Mouse (Mus musculus) thymus, adult 2 months (tissue): Measurements from ENCODE around the gene Dgki. TPM values are rescaled to one million over a fixed set of nuclear protein-coding genes. Genes with fewer than 3 reads are reported as not detected.

Experiments used
- DNase-seq: peaks from one replicate; pipeline ENCODE4 v3.0.0; 2021
- H3K27ac ChIP-seq: fragments of 200-500 bp; 2 replicates; pipeline ENCODE4 v1.5.1; 2012; ENCODE audit warnings: low read length, control low read depth; ENCODE audit not compliant: control insufficient read depth, insufficient read depth
- H3K27me3 ChIP-seq: fragments of 200-500 bp; 2 replicates; pipeline ENCODE4 v1.6.1; 2012; ENCODE audit warnings: mild to moderate bottlenecking, low read length, moderate library complexity, mixed read lengths; ENCODE audit not compliant: control insufficient read depth, insufficient read depth
- H3K36me3 ChIP-seq: fragments of 200-500 bp; 2 replicates; pipeline ENCODE4 v1.6.1; 2012; ENCODE audit warnings: mild to moderate bottlenecking, low read length, moderate library complexity; ENCODE audit not compliant: control insufficient read depth, insufficient read depth
- H3K4me1 ChIP-seq: fragments of 200-500 bp; replicated peaks from 2 replicates; pipeline ENCODE4 v1.6.1; 2012; ENCODE audit warnings: low read length; ENCODE audit not compliant: control insufficient read depth, insufficient read depth
- H3K4me3 ChIP-seq: fragments of 200-500 bp; 2 replicates; pipeline ENCODE4 v1.5.1; 2012; ENCODE audit warnings: mild to moderate bottlenecking, low read length, control low read depth, moderate library complexity; ENCODE audit not compliant: control insufficient read depth, insufficient read depth
- CTCF ChIP-seq: fragments of 200-500 bp; IDR thresholded peaks from 2 replicates; pipeline ENCODE4 v1.5.1; 2012; ENCODE audit warnings: mild to moderate bottlenecking, control low read depth, low read length, moderate library complexity, borderline replicate concordance; ENCODE audit not compliant: control insufficient read depth, poor library complexity, insufficient read depth; ENCODE audit errors: extremely low read depth
- POLR2A ChIP-seq: fragments of 200-500 bp; IDR thresholded peaks from 2 replicates; pipeline ENCODE4 v1.6.1; 2012; ENCODE audit warnings: mild to moderate bottlenecking, low read length, control low read depth, moderate library complexity; ENCODE audit not compliant: control insufficient read depth, poor library complexity, insufficient read depth; ENCODE audit errors: extremely low read depth
- WGBS: fragments of 180-500 bp; shearing (Covaris S2); methylation state at CpG from one replicate; pipeline ENCODE4 v1.1.7; 2018; 5-methylcytosine and 5-hydroxymethylcytosine counted together
- polyA plus RNA-seq: library from polyadenylated mRNA; depleted of rRNA; stranded (reverse); fragments of >200 nt; gene quantifications from 2 replicates; pipeline ENCODE4 v1.2.3, GENCODE M21; 2012

The Dgki gene
- polyA plus RNA-seq, 1 experiment: 0.15 TPM

DNA sequence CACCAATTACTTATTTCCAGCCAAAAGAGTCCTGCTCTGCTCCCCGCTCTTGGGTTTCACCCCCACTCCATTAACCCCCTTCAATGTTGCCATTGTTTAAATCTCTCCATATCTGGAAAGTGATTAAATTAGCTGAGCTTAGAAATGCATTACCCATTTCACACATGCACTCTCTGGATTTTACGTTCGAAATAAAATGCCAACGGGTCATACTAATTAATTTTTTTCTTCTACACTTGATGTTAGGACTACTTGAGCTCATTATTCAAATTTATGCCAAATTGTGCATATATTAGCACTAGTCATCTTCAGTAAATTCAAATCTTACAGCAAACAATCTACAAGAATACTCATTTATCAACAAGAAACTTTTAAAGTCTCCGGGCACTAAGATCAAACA lies 352.1 kb downstream of the Dgki start:
- no peaks in the 10 kb centered on the region for H3K4me1 ChIP-seq
- no peaks in the 10 kb centered on the region for H3K27me3 ChIP-seq
- DNase-seq: no peak
- H3K4me3 ChIP-seq: no peak overlapping the region
- TF ChIP-seq POLR2A (no peak), CTCF (no peak)
- no peaks in the 10 kb centered on the region for H3K36me3 ChIP-seq
- WGBS: 97% methylated on average over 5 of the region's 5 CpGs
- H3K27ac ChIP-seq: no peak overlapping the region

DNA sequence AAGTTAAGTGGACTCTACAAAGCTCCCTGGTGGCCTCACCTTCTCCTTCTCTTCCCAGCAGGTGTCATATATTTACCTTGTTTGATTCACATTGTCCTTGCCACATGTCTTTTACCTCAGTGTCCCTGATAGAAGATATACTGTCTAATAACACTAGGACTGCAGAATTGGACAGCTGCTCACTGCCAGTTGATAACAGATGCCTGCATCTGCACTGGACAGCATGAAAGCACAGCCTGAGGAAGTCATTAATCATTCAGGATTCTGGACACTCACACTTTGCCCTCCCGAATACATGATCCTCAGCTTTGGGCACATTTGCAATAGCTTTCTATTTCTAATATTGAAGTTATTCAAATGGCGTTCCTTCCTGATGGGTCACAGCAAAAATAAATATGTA lies 362.5 kb downstream of the Dgki start:
- Histone ChIP-seq H3K27me3 (no peaks in the 10 kb centered on the region), H3K4me3 (no peak overlapping the region), H3K36me3 (no peaks in the 10 kb centered on the region), H3K4me1 (no peaks in the 10 kb centered on the region), H3K27ac (no peak overlapping the region)
- TF ChIP-seq POLR2A (no peak), CTCF (no peak)
- no peak for DNase-seq
- WGBS: 73% methylated on average over 2 of the region's 2 CpGs

DNA sequence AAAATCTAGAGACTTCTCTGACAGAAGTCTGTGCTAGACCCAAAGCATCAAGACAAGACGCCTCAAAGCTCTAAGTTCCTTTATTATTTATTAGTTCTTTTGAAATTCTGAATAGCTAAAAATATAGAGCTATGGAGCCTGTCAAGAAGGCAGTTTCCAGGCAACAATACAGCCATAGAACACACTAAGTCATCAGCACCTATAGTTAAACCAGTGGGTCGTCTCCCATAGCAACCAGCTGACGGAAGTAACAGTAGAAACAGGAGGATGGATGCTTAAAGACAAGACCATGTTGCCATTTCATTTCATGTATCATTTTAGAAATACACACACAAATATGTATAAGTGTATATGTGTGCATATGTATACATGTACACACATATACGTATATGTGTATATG lies 363.2 kb downstream of the Dgki start:
- 95% methylated on average over 4 of the region's 4 CpGs for WGBS
- TF ChIP-seq CTCF: no peak
- TF ChIP-seq POLR2A: no peak
- H3K4me1 ChIP-seq: no peaks in the 10 kb centered on the region
- no peaks in the 10 kb centered on the region for H3K36me3 ChIP-seq
- H3K27ac ChIP-seq: no peak overlapping the region
- no peak overlapping the region for H3K4me3 ChIP-seq
- no peak for DNase-seq
- H3K27me3 ChIP-seq: no peaks in the 10 kb centered on the region

- Histone ChIP-seq H3K27me3 (no peaks in the 10 kb centered on the region), H3K27ac (no peak overlapping the region), H3K36me3 (no peaks in the 10 kb centered on the region), H3K4me3 (no peak overlapping the region), H3K4me1 (no peaks in the 10 kb centered on the region)
- TF ChIP-seq CTCF: no peak
- no peak for TF ChIP-seq POLR2A
- 92% methylated on average over 4 of the region's 4 CpGs for WGBS
- no peak for DNase-seq
Observed at GRCm38 (mm10) chr6:36931473-36931872, 368.5 kb downstream of the Dgki start.

- Histone ChIP-seq H3K36me3 (no peaks in the 10 kb centered on the region), H3K4me1 (no peaks in the 10 kb centered on the region), H3K27ac (no peak overlapping the region), H3K4me3 (no peak overlapping the region), H3K27me3 (no peaks in the 10 kb centered on the region)
- 95% methylated on average over 2 of the region's 2 CpGs for WGBS
- TF ChIP-seq POLR2A: no peak
- no peak for DNase-seq
Observed at GRCm38 (mm10) chr6:36929781-36930180, 370.2 kb downstream of the Dgki start.

DNA sequence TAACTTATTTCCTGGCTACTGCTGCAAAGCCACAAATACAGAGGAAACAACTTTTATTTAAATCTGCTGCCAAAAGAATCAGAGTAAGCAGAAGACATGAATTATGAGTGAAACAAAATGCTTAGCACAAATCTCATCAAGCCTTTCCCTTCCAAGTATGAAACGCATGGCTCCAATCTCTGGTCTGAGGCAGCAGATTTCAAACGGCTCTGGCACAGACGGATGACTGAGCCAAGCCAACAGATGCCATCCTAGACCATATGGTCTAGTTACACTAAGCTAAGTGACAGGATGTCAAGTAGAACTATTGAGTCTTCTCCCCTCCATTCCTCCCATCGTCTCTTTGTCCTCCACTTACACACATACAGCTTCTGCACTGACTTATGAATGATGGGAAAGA lies 373.5 kb downstream of the Dgki start:
- TF ChIP-seq POLR2A (no peak), CTCF (no peak)
- Histone ChIP-seq H3K4me1 (no peaks in the 10 kb centered on the region), H3K4me3 (no peak overlapping the region), H3K36me3 (no peaks in the 10 kb centered on the region), H3K27me3 (no peaks in the 10 kb centered on the region), H3K27ac (no peak overlapping the region)
- no peak for DNase-seq
- WGBS: 82% methylated on average over 4 of the region's 4 CpGs

GRCm38 (mm10) chr6:36922006-36922405 lies 378.0 kb downstream of the Dgki start:
- no peak for TF ChIP-seq CTCF
- no peak for TF ChIP-seq POLR2A
- no peaks in the 10 kb centered on the region for H3K27me3 ChIP-seq
- H3K27ac ChIP-seq: no peak overlapping the region
- H3K4me1 ChIP-seq: no peaks in the 10 kb centered on the region
- H3K36me3 ChIP-seq: no peaks in the 10 kb centered on the region
- WGBS: over 99% methylated on average over 4 of the region's 4 CpGs
- H3K4me3 ChIP-seq: no peak overlapping the region
- DNase-seq: no peak

- Histone ChIP-seq H3K4me3 (no peak overlapping the region), H3K4me1 (no peaks in the 10 kb centered on the region), H3K27me3 (no peaks in the 10 kb centered on the region), H3K27ac (no peak overlapping the region), H3K36me3 (no peaks in the 10 kb centered on the region)
- 90% methylated on average over 6 of the region's 6 CpGs for WGBS
- DNase-seq: no peak
- TF ChIP-seq CTCF: no peak
- no peak for TF ChIP-seq POLR2A
Observed at GRCm38 (mm10) chr6:36911586-36911985, 388.4 kb downstream of the Dgki start.
